Mouse (Mus musculus) kidney, postnatal 0 days (tissue): ENCODE measurements around the gene Trim62. TPM values are rescaled to one million over a fixed set of nuclear protein-coding genes. Genes with fewer than 3 reads are reported as not detected.

Experiments
- ATAC-seq: fragments of 200-750 bp; cut with Nextera tagmentation; replicated peaks from 2 replicates; pipeline ENCODE4 v1.8.0; 2017; ENCODE audit warnings: low read depth, moderate number of reproducible peaks, moderate TSS enrichment, moderate library complexity; ENCODE audit not compliant: low FRiP score
- DNase-seq: peaks from one replicate; pipeline ENCODE4 v3.0.0-alpha.2; 2016; ENCODE audit warnings: low spot score
- H3K27ac ChIP-seq: fragments of 300-500 bp; sonication (generic); 2 replicates; pipeline ENCODE4 v1.5.1; 2014; ENCODE audit warnings: mild to moderate bottlenecking
- H3K27me3 ChIP-seq: fragments of 300-500 bp; sonication (generic); 2 replicates; pipeline ENCODE4 v1.6.1; 2014; ENCODE audit warnings: low read length, mixed read lengths; ENCODE audit not compliant: insufficient read depth
- H3K36me3 ChIP-seq: fragments of 300-500 bp; sonication (generic); 2 replicates; pipeline ENCODE4 v1.6.1; 2014; ENCODE audit warnings: low read length, mixed read lengths; ENCODE audit not compliant: insufficient read depth
- H3K4me1 ChIP-seq: fragments of 300-500 bp; sonication (generic); replicated peaks from 2 replicates; pipeline ENCODE4 v1.6.1; 2014; ENCODE audit warnings: antibody characterized with exemption, low read length, mixed read lengths; ENCODE audit not compliant: insufficient read depth
- H3K4me2 ChIP-seq: fragments of 300-500 bp; sonication (generic); 2 replicates; pipeline ENCODE4 v1.6.1; 2014; ENCODE audit warnings: mild to moderate bottlenecking, low read length, moderate library complexity, mixed read lengths
- H3K4me3 ChIP-seq: fragments of 300-500 bp; sonication (generic); replicated peaks from 2 replicates; pipeline ENCODE4 v1.5.1; 2014; ENCODE audit warnings: low read depth, low read length
- H3K9ac ChIP-seq: fragments of 300-500 bp; sonication (generic); 2 replicates; pipeline ENCODE4 v1.6.1; 2014; ENCODE audit warnings: low read depth, low read length
- H3K9me3 ChIP-seq: fragments of 300-500 bp; sonication (generic); replicated peaks from 2 replicates; pipeline ENCODE4 v1.6.1; 2016; ENCODE audit warnings: low read length, inconsistent platforms, mixed read lengths
- CTCF ChIP-seq: IDR thresholded peaks from 2 replicates; pipeline ENCODE4 v1.5.1; 2016; ENCODE audit warnings: antibody characterized with exemption, low read depth, mild to moderate bottlenecking, moderate library complexity
- WGBS: fragments of 180-500 bp; shearing (Covaris S2); extraction: QIAGEN DNeasy Blood & Tissue Kit; methylation state at CpG from one replicate; pipeline ENCODE4 v1.1.7; 2014; 5-methylcytosine and 5-hydroxymethylcytosine counted together
- polyA plus RNA-seq: library from polyadenylated mRNA; unstranded; fragments of >200 nt; fragmentation: Nextera tagmentation; extraction: Ambion mirVana; gene quantifications from 2 replicates; pipeline ENCODE4 v1.2.1, GENCODE M21; 2015

Gene Trim62
- polyA plus RNA-seq, 1 experiment from 2014 or later: 6.2 TPM

- Histone ChIP-seq H3K9me3 (no peaks in the 10 kb centered on the region), H3K27me3 (no peaks in the 10 kb centered on the region), H3K36me3 (no peaks in the 10 kb centered on the region), H3K9ac (no peak overlapping the region), H3K4me2 (no peak overlapping the region), H3K4me1 (peaks cover 5% of the 10 kb centered on the region; the same call in 1 of the 2 replicates), H3K4me3 (no peak overlapping the region), H3K27ac (no peak overlapping the region)
- TF ChIP-seq CTCF: no peak
- WGBS: 70% methylated on average over 11 of the region's 11 CpGs
- no peak for DNase-seq
- ATAC-seq: no peak
These were observed 74.8 kb downstream of the Trim62 start for GRCm38 (mm10) chr4:128958156-128958555.

GRCm38 (mm10) chr4:128958849-128959248 lies 75.5 kb downstream of the Trim62 start:
- H3K4me3 ChIP-seq: no peak overlapping the region
- H3K27ac ChIP-seq: no peak overlapping the region
- DNase-seq (no peak), ATAC-seq (no peak)
- H3K4me1 ChIP-seq: peaks cover 5% of the 10 kb centered on the region; the same call in 1 of the 2 replicates
- no peak overlapping the region for H3K4me2 ChIP-seq
- no peak overlapping the region for H3K9ac ChIP-seq
- TF ChIP-seq CTCF: no peak
- WGBS: 82% methylated on average over 8 of the region's 8 CpGs
- no peaks in the 10 kb centered on the region for H3K36me3 ChIP-seq
- H3K9me3 ChIP-seq: no peaks in the 10 kb centered on the region
- H3K27me3 ChIP-seq: no peaks in the 10 kb centered on the region

GRCm38 (mm10) chr4:128959676-128960075 lies 76.3 kb downstream of the Trim62 start:
- H3K27ac ChIP-seq: no peak overlapping the region
- H3K9me3 ChIP-seq: no peaks in the 10 kb centered on the region
- TF ChIP-seq CTCF: no peak
- H3K36me3 ChIP-seq: no peaks in the 10 kb centered on the region
- H3K9ac ChIP-seq: no peak overlapping the region
- 90% methylated on average over 17 of the region's 17 CpGs for WGBS
- no peaks in the 10 kb centered on the region for H3K27me3 ChIP-seq
- no peak for DNase-seq
- no peak overlapping the region for H3K4me2 ChIP-seq
- ATAC-seq: no peak
- no peak overlapping the region for H3K4me3 ChIP-seq
- peaks cover 5% of the 10 kb centered on the region; the same call in 1 of the 2 replicates for H3K4me1 ChIP-seq

Other genes with a start within 250 kb of the Trim62 start
- gene Phc2, start 228.9 kb upstream of the Trim62 start, polyA plus RNA-seq: 60.7 and 71.7 TPM in 2 replicates
- gene A3galt2, start 128.2 kb upstream of the Trim62 start, polyA plus RNA-seq: 0.13 and 0.23 TPM in 2 replicates
- gene Zfp362, start 77.5 kb upstream of the Trim62 start, polyA plus RNA-seq: 31.1 and 31.2 TPM in 2 replicates
- 21.5 and 23.0 TPM in 2 replicates for gene Azin2, start 78.9 kb downstream of the Trim62 start, polyA plus RNA-seq
- gene Ak2, start 108.4 kb downstream of the Trim62 start, polyA plus RNA-seq: 173 and 188 TPM in 2 replicates
- 6.1 and 7.1 TPM in 2 replicates for gene Rnf19b, start 174.7 kb downstream of the Trim62 start, polyA plus RNA-seq
- gene Tmem54, start 222.0 kb downstream of the Trim62 start, polyA plus RNA-seq: 10.2 and 10.5 TPM in 2 replicates
- gene Hpca, start 238.5 kb downstream of the Trim62 start, polyA plus RNA-seq: 0.94 and 1.0 TPM in 2 replicates